Mouse (Mus musculus) retina, postnatal 1 day (tissue): ENCODE measurements at regions not wholly inside any gene's neighbourhood (a gene's known extent, or its start where the extent isn't known, plus 50 kb on each side); places are given as distances from the start of the nearest gene placed in this dataset.

Source experiments
- DNase-seq: peaks from one replicate; pipeline ENCODE4 v3.0.0-alpha.2; 2012

DNA sequence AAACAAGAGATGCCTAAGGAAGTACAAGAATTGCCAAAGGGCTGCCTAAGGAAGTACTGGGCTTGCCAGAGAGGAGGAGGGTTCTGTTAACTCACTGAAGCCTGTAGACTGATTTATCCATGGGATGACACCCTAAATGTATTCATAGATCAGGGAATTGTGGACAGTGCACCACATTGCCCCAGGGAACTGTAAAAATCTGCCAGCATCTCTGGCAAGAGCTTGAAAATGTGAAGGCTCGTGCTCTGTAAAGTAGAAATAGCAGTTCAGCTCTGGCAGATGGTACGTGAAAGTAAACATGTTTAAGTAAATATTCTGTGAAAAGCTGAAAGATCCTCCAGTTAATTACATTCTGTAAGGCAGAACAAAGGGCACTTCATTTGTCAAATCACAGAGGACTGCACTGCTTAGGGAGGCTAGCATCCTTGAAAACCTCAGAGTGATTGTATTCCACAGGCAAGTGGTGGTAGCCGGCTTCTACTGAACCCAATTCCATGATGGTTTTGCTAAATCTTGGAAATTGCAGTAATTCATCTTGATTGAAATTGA is 445.9 kb upstream of the Grin3a start:
- DNase-seq = peak; percentile 9

DNA sequence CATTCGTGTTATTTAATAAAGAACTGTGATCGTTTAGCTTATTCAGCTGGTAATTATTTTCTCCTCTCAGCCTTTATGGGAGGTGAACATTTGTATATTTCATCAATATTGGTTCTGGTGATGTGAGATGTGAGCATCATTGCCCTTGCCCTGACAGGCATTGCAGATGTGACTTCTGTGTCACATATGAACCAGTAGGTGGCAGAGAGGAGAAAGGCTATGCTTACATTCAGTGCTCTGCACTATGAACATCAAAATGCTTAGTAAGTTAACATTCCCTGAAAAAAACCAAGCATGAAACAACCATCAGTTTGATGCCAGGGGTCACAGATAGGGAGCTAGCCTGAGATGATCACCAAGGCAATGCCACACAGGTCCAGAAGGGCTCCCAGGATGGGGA is 441.1 kb upstream of the Grin3a start:
- peak; percentile 4 for DNase-seq

DNA sequence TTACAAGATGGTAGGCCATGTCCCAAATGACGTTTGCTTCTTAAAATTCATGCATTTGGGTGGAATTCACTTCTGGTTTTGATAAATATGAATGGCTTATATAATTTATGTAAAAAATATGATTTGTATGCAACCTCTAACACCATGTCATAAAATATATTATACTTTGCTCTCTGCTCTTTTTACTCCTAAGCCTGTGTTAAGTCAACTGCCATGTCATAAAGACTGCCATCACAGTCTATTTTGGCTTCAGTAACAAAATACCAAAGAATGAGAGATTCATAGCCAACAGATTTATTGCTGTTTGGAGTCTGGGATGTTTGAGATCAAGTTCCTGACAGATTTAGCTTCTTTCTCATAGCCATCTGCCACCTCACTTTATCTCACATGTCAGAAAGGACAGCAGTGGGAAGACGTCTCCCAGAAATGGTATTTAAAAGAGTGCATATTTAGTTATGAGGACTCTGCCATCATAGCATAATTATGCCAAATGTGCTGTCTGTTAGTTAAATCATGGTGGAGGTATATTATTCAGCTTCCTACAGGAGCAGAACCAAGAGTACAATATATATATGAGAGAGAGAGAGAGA is 413.6 kb upstream of the Grin3a start:
- no peak for DNase-seq

DNA sequence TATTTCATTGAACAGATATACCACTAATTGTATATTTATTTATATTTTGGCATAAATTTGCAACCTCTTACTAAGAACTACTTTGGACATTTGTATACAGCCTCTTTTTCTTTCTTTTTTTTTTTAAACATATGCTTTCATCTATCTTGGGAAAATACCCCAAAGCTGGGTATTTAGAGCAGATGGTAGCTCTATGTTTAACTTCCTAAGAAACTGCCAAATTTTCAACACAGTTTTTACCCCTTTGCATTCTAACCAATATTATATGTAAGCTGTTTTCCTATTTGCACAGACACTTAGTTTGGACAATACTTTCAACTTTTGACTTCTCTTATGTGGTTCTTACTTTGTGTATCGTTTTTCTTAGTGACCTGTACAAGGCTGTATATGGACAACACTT is 396.5 kb upstream of the Grin3a start:
- DNase-seq = no peak

DNA sequence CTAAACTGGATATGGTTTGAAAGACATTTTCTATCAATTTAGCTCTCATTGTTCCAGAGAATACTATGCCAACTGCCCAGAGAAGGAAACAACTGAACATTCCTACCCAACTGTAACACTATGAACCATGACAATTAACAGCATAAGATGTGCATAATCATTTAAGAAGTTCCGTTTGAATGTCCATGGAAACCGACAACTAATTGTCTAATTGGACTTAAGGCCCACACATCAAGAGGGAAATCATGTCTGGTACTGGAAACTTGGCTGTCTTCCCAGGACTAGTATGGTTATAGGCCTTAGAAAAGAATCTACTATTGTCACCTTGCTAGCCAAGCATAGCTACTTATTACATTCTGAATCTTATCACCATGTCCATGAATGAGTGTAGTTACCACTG is 395.4 kb upstream of the Grin3a start:
- peak; percentile 62 for DNase-seq

DNA sequence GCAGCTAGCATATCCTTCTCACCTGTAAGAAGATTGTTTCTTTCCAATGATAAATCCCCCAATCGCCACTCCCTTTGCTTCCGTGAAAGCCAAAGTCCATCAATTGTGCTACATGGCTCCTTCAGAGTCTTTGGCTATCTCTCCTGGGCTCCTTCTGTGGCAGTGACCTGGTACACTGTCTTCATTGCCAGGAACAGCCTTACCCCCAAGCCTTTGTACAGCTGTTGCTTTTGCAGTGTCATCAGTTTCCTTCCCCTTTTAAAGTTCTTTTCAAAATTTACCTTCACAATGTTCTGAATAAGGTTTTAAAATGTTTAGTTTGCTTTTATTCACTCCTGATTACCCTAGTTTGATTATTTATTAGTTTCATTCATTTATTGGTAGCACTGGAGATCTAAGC is 393.8 kb upstream of the Grin3a start:
- no peak for DNase-seq

DNA sequence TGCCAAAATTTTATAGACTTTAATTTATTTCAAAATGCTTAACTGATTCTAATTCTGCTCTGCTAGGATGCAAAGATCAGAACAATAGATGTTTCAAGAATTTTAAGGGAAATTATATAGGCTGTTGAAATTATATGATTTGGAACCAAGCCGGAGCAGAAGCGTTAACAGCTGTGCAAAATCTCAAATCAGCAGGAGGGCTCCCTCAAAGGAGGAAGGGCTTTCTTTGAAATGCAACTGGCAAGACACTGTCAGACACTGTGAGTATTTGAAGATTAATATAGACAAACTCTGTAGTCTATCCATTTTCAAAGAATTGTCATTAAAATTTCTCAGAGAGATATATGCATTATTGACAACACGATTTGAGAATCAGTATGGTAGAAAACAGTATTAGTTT is 389.9 kb upstream of the Grin3a start:
- DNase-seq = peak; percentile 39

DNA sequence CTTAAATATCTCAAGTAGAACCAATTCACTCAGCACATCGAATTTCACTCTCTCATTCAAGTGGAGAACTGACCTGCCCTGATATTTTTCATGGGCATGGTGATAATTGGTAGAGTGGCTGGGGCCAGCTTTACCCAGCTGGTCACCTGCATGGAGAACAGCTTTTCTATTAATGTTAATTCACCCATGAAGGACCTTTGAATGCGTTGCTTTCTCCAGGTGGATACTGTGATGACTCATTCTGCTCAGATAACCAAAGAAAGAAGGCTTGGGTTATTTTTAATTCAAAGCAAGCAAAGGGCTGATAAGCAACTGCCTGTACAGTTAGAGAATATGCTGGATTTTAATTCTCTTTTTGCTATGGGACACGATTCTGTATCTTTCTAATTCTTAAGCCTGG is 357.8 kb upstream of the Grin3a start:
- DNase-seq = no peak

DNA sequence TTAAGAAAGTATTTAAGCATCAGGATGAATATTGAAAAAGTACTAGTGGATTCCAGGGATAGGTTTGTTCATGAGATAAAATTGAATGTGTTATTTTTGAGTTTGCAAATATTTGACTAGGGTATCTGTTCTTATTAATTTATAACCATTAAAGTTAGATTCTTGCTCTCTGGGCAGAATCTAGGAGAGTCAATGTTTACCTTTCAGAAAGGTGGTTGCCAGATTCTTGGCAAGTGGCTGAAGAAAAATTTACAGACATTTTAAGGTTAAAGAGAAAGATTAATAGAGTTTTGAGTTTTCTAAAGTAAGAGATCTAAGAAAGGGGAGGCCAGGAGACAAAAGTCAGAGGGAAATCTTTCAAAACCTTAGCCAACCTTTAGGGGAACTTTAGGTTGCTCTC is 331.7 kb upstream of the Grin3a start:
- DNase-seq = no peak

DNA sequence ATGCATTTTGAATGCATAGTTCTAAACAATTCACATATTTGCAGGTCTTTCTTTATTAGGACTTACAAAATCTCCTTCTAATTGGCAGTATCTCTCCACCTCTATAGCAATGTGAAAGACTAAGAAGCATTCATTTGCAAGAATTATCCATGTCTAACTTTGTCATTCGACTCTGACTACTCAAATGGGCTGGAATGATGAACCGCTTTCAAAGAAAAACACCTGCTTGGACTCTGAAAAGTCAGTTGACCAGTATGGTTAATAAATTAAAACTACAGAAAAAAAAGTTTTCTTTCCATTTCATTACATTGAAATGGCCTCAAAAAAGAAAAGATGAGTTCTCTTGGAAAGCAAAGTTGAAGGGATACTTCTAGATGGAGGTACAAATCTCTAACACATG is 331.1 kb upstream of the Grin3a start:
- DNase-seq = no peak

DNA sequence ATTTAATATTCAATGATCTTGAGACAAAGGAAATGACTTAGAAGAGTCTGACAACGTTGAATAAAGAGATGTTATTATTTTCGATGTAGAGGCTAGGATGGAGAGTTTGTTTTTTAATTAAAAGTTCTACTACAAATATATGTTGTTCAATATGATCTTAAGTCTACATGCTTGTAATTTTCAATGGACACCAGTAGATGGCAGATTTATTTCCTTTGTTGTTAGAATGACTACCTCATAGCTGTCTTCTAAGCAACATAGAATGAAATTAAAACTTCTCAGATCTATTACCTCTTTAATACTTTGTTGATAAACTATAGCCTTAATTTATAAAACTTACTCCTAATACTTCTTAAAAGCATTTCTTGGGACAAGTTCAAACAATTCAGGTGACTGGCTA is 315.3 kb upstream of the Grin3a start:
- DNase-seq = no peak

DNA sequence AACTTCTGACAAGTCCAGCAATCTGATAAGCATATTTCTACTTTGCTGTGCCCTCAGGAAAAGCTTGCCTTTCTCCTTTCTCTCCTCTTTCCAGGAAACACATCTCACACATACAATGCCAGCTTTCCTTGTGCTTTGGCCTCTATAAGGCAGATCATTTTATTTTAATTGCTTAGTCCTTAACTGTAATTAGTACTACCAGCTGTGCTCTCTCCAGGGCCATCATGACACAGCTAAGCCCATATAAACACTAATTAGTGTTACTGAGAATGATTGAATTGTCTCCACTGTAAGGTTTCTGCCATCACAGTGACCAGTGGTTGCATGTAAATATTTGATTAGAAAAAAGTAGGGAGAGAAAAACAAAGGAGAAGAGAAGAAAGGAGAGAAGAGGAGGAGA is 300.4 kb upstream of the Grin3a start:
- peak; percentile 17 for DNase-seq

DNA sequence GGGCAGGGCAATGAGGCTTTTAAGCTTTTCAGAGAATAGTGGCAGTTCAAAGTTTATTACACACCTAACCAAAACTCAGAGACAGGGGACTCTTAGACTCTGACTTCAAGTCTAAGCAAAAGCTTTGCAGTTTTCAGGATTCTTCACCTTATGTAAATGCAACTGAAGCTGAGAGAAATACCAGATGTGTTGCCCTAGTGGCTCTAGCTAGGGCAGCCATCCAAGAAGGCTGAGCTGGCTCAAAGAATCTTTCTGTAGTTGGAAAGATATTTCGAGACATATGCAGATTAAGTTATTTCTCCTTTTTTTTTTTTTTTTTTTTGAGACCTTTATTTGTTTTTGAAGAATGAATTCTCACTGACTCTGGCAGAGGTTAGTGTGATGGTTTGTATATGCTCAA is 284.7 kb upstream of the Grin3a start:
- no peak for DNase-seq

DNA sequence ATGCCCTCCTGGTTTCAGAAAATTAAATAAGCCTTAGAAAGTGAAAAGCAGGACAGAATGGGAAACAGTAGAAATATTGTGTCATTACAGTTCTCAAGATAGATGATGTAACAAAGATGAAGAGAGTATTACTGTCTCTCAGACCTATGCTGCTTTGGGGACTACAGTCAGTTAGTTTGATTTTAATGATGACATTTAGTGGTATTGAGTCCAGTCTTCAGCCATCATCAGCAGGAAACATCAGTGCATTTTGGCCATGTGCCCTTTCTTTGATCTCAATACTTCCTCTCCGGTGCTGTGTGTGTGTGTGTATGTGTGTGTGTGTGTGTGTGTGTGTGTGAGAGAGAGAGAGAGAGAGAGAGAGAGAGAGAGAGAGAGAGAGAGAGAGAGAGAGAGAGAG is 261.0 kb upstream of the Grin3a start:
- DNase-seq = no peak

DNA sequence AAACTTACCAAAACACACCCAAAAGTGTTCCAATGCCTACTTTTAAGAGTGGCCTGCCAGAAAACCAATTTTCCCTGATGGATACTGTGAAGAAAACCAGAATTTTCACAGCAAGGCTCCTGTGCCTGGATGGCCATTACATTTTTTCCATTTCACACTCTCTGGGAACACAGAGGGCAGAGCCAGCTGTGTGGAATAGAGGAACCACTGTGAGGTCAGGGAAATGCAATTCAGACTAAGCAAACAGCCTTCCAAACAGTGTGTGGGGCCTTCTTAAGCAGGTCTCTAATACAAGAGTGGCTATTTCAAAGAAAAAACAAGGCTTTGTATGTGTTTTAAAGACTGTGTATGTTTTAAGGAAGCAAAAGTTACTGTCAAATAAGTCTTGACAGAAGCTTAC is 242.3 kb upstream of the Grin3a start:
- no peak for DNase-seq

DNA sequence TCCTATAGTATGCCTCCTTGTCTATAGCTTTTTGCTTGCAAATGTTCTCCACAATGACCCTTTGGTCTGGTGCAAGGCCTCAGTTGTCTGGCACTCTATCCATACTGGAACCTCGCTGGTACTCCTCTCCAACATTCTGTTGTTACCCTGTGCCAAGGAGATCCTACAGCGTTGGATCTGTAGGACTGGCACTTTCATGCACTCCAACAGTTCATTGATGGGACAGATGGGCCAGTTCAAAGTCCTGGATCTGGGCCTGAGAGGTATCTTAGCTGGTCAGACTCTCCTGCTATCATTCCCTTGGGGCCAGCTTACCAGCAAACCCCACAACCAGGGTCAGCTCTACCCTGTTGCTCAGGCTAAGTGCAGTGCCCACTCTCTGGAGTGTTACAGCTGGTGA is 241.1 kb upstream of the Grin3a start:
- DNase-seq = no peak

DNA sequence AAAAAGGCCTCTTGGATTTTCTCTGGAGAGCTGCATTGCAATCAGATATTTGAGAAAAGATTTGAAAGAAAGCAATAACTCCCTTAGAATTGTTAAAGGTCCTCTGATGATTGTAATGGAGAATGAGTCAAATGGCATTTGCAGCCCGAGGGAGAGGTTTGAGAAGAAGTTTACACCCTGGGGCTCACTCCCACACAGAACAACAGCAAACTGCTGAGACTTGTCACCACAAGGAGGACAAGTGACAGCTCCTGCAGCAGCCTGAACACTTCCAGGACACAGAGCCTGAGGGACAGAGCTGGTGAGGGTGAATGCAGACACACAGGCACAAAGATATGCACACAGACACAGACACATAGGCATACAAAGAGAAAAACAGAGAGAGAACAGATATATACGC is 210.0 kb upstream of the Grin3a start:
- peak; percentile 2 for DNase-seq

DNA sequence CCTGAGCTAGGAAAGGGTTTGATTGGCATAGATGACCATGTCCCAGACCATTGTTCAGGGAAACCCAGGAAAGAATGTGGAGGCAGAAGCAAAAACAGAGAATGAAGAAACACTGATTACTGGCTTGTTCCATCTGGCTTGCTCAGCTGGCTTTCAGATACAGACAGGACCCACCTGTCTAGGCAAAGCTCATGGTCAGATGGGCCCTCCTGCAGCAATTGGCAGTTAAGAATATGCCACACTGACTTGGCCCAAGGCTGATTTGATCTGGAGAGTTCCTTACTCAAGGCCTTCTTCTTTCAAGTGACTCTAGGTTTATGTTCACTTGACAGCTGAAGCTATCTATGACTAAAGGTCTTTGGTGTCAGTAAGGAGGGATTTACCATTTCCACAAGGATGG is 195.9 kb upstream of the Grin3a start:
- DNase-seq = no peak

DNA sequence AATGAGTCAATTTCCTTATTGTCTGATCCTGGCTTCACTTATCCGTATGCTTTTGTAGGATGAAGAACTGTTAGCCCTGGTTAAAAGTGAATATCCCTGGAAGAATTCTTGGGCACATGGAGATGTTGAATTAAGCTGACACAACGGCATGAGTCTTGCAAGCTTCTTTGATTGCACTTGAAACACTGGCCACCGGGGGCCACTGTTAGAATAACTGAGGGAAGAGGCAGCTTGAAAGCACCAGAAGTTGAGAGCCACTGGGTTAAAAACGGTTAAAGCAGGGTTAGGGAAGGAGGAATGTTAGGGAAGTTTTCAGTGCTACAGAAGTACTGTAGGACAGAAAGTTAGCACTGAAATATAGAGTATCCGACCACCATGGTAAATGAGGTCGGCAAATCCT is 190.5 kb upstream of the Grin3a start:
- peak; percentile 15 for DNase-seq

DNA sequence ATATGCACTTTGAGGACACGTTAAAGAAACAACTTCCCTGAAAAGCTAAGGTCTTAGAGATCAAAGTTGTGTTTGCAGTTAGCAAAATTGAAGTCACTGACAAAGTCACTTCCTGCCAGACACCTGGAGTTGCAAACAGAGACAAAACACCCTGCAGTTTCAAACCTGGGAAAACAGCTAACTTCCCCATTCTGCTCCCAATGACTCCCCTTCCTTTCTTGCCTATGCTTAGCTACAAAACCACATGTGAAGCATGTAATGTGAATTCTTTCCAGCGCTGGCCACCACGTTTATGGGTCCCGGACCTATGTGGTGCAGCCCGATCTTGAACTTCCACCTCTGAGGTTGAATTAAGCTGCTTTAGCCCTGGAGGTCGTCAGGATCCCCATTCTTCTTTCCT is 179.8 kb upstream of the Grin3a start:
- DNase-seq = no peak
